Mouse (Mus musculus) right cerebral cortex, postnatal 36 days (tissue): Measurements from ENCODE around the gene Cldn11.
A peak's percentile ranks its signal among the peaks of the same experiment; 100 is the strongest.
"Not testable (repeated sequence)": the region's sequence is repeated elsewhere in the genome, so short reads cannot be mapped to it uniquely, and the experiment has no call there.

ENCODE experiments used
- DNase-seq, 2 experiments: peaks; one replicate each; pipeline ENCODE4 v3.0.0; 2022; ENCODE audit warnings: low spot score in 2 of 2, mixed read lengths in 1 of 2

The Cldn11 gene

DNA sequence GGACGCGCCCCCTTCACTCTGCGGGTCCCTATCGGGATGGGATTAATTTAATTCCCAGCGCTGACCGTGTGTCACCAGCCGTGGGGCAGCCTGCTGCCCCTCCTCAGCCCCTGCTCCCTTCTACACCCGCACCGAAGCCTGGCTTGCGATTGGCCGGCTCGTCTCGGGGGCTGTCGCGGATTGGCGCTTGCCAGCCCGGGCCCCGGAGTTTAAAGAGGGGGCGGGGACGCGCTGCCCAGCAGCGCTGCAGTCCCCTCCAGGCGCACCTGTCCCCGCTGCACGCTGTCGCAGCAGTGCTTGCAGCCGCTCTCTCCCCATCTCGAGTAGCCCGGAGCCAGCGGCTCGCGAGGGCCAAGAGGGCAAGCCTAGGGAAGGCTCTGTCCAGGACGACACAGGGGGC, at the start of gene Cldn11:
Gene Cldn11 (plus strand): TSS at position 215 of the 400 bp plus-strand sequence.
- DNase-seq, result no peak

- no peak for DNase-seq
Measured at GRCm38 (mm10) chr3:31100026-31100425, 49.7 kb upstream of the Cldn11 start.

DNA sequence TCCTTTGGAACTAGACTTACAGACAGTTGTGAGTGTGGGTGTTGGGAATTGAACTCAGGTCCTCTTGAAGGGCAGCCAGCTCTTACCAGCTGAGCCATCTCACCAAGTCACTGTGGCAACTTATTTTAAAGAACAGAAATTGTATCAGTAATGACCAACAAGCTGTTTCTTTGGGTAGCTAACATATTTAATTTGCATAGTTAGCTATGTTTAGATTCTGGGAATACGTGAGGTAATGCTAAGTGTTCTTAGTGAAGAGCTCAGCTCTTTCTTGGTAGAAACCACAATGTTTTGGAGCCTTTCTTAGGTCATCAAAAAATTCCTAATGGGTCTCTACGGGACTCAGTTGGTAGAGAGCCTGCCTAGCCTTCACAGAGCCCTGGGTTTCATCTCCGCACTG, 48.9 kb upstream of the Cldn11 start:
- no peak for DNase-seq

- no peak for DNase-seq
Measured at GRCm38 (mm10) chr3:31104936-31105335, 44.8 kb upstream of the Cldn11 start.

GRCm38 (mm10) chr3:31106597-31106996, 43.1 kb upstream of the Cldn11 start:
- no peak for DNase-seq

DNA sequence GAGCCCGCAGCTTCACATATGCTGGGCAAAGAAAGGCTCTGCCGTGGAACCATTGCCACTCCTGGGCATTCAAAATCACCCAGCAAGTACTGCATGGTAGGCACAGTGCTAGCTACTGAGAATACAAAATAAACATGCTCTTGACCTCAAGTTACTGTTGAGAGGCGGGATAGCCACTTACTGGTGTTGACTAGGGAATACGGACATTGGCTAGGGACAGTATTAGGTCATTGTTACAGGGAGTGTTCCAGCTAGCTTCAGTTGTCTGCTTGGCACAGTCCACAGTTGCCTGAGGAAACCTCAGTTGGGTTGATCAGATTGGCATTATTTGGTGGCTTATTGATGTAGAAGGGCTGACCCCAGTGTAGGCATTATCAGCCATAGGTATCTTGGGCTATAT, 42.0 kb upstream of the Cldn11 start:
- DNase-seq, result no peak

GRCm38 (mm10) chr3:31109108-31109507, 40.6 kb upstream of the Cldn11 start:
- DNase-seq, result no peak

DNA sequence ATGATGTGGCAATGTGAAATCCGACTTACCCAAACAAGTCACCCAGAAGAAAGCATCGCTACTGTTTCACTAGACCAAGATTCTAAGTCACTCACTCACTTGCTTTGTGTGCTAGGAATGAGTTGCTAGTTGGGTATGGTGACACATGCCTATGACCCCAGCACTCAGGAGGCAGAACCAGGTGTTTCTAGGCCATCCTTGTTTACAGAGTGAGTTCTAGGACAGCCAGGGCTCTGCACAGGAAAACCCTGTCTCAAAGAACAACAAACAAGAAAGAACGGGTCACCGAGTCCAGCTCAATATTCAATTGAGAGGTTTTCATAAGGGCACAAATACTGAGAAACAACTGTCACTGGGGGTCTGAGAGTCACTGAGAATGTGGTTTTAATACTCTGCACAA, 26.6 kb upstream of the Cldn11 start:
- no peak for DNase-seq

DNA sequence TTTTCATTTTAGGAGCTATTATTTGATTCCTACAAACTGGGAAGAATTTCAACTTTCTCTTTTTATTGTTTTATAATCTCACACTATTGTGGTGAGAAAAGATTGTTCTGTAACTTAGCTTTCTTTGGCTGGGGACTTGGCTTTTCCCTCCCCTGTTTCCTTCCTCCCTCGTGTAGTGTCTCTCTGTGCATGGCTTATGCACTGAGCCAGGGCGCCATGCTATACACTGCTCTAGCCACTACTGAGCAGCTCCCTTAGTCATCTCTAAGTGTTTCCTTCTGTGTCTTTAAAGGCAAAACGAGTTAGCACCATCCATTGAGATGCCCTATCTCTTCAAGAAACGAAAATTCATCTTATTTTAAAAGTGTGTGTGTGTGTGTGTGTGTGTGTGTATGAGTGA, 23.4 kb upstream of the Cldn11 start:
- DNase-seq, result no peak

DNA sequence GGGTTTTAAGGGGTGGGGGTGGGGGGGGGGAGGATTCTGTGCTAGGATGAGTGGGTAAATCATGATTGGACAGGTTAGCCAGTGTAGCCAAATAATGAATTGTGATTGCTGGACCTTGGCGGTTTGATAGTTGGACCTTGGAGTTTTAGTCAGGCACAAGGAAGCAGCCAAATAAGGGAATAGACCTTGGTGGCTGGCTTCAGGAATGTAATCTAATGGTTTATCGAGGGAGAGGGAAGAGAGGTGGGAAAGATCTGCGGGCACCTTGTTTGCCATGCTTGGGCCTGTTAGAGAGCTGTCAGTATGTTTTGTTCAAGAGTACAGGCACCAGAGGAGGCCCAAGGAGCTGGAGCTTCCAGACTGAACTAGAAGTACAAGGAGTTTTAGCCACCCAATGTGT, 22.9 kb upstream of the Cldn11 start:
- no peak for DNase-seq

DNA sequence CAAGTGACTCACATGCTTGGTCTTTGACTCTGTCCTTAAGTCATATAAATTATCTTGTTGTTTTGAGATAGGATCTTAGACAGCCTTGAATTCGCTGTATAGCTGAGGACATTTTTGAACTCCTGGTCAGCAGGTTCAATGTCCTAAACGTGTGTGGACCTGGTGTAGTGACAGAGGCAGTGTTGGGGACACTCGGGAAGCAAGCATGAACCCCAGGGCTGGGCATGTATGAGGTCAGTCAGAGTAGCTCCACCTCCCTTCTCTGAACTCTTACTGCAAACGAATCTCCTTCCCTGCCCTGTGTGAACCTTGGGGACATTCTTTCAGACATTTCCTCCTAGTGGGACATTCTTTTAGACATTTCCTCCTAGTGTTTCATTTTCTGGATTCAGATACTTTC, 20.0 kb upstream of the Cldn11 start:
- no peak for DNase-seq

DNA sequence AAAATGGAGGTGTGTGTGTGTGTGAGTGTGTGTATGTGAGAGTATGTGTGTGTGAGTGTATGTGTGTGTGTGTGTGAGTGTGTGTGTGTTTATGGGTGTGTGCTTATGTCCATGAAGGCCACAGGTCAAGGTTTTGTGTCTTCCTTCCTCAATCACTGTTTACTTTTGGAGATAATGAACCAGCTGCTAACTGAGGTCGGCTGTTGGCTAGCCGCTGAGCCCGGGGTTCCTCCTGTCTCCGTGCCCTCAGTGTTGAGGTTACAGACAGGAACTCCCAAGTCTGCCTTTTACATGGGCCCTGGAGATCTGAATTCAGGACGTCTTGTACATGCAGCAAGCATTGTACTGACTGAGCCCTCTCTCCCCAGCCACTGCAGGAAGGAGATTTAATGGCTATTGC, 16.1 kb upstream of the Cldn11 start:
- no peak for DNase-seq

DNA sequence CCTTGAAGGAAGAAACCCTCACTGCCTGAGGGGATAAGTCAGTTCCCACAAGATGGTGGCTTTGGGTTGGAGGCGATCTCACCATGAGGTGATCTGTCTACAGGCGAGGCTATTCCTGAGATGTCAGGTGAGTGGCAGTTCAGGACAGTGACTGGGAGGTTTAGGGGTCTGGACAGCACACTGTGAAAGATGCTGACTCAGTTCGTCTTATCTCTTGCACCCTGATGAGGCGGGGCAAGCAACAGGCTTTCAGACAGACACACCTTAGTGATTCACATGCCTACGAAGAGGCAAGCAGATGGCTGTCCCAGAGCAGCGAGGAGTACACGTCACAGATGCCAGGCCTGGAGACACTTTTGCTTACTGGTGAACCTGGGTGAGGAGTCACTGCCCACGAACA, 15.5 kb upstream of the Cldn11 start:
- DNase-seq, result no peak

DNA sequence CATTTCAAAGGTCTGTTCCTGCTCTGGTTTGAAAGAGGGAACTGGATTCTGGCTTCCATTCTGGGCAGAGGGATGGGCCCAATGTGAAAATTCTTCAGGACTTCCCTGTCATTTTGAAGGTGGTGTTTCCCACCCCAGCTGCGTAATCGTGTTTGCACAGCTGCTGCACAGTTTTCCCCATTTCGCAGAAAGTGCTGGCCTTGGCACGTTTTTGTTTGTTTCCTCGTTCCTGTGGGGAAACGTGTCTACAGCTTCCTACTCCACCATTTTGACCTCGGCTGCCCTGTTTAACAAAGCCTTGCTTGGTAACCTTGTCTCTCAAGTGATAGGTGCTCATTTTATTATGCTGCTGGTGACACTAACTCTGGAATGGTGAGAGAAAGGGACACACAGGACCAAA, 15.0 kb upstream of the Cldn11 start:
- DNase-seq, result no peak

DNA sequence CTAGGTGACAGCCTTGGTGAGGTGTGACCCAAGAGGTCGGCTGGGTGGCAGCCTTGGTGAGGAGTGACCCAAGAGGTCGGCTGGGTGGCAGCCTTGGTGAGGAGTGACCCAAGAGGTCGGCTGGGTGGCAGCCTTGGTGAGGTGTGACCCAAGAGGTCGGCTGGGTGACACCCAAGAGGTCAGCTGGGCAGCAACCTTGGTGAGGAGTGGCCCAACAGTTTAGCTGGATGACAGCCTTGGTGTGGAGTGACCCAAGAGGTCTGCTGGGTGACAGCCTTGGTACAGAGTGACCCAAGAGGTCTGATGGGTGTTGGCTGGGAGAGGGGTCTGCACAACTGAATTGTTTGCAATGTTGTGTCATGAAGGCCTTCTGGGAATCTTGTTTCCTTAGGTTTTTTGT, 13.1 kb upstream of the Cldn11 start:
- DNase-seq, result not testable (repeated sequence)

- DNase-seq, result peak; percentile 40 to 49
Measured at GRCm38 (mm10) chr3:31138454-31139424, 11.0 kb upstream of the Cldn11 start.

- DNase-seq, result no peak
Measured at GRCm38 (mm10) chr3:31141621-31142020, 8.1 kb upstream of the Cldn11 start.

DNA sequence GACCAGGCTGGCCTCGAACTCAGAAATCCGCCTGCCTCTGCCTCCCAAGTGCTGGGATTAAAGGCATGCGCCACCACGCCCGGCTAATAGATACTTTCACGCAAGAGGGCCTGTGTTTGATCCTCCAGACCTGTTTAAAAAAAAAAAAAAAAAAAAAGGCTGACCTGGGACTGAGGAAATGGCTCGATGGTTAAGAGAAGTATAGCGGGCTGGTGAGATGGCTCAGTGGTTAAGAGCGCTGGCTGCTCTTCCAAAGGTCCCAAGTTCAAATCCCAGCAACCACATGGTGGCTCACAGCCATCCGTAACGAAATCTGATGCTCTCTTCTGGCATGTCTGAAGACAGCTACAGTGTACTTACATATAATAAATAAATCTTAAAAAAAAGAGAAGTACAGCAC, 4.5 kb upstream of the Cldn11 start:
- not testable (repeated sequence) for DNase-seq

- DNase-seq, result peak; percentile 53 to 73
Measured at GRCm38 (mm10) chr3:31145641-31146290, 4.0 kb upstream of the Cldn11 start.

DNA sequence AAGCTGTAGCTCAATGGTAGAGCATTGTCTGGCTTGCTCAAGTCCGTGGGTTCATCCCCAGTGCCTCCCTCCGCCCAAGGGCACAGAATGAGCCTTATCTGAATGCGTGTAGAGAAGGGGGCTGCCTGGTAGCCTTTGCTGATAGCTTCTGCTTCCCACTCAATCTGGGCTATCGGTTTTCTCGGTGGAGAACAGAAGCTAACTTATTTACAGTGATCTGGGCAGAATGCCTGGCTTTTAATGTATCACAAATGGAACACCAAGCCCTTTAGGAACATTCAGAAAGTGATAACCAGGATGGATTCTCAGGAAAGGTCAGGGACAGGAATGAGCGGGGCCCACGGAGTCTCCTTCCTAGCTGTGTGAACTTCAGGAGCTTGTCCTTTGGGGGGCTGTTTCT, 1.1 kb upstream of the Cldn11 start:
- no peak for DNase-seq

GRCm38 (mm10) chr3:31152108-31152507, 2.4 kb downstream of the Cldn11 start:
- peak in 1 of 2 experiments; percentile 17 for DNase-seq

- no peak for DNase-seq
Measured at GRCm38 (mm10) chr3:31156126-31156525, 6.4 kb downstream of the Cldn11 start.

DNA sequence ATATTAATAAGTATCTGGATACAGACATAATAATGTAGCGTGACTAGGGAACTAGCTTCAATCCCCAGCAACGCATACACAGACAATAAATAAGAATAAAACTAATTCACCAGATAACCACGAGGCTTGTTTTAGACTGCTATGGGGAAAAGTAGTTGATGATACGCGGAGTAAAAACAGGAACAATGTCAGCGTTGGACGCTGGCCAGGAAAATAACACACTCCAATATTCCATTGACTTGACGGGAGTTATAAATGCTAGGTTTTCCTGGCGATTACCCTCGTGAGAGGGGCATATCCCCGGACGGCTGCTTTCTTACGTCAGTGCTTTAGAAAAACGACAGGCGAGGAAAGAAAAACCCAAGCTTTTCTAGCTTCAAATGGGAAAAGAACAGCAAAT, 8.1 kb downstream of the Cldn11 start:
- no peak for DNase-seq
